Mouse (Mus musculus): ENCODE measurements around the gene Ncapd3.

Ncapd3 gene

GRCm38 (mm10) chr9:27122963-27123362, 93.0 kb downstream of the Ncapd3 start:
- no peak for DNase-seq (ENCODE audit: low spot score in 2 of 2)

- DNase-seq (ENCODE audit: low spot score in 2 of 2), result peak in 1 of 2 experiments; percentile 59
These were observed 94.0 kb downstream of the Ncapd3 start for GRCm38 (mm10) chr9:27123947-27124346.

- no peak for DNase-seq (ENCODE audit: low spot score in 2 of 2)
These were observed 95.5 kb downstream of the Ncapd3 start for GRCm38 (mm10) chr9:27125450-27125849.

DNA sequence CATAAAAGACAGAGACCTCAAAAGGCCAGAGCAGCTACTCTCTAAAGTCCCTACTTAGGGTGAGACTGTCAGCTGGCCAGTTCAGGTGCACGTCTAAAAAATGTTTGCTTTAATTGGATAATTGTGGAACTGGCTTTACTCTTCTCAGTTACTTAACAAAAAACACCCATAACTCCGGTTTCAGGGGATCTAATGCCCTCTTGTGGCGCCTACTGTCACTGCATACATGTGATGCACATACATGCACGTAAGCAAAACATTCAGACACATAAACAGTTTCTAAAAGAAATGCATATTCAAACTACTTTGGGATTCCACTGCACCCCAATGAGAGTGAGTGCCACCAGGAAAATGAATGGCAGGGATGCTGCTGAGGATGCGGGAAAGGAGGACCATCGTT, 96.6 kb downstream of the Ncapd3 start:
- no peak for DNase-seq (ENCODE audit: low spot score in 2 of 2)

GRCm38 (mm10) chr9:27128629-27129028, 98.7 kb downstream of the Ncapd3 start:
- no peak for DNase-seq (ENCODE audit: low spot score in 2 of 2)

DNA sequence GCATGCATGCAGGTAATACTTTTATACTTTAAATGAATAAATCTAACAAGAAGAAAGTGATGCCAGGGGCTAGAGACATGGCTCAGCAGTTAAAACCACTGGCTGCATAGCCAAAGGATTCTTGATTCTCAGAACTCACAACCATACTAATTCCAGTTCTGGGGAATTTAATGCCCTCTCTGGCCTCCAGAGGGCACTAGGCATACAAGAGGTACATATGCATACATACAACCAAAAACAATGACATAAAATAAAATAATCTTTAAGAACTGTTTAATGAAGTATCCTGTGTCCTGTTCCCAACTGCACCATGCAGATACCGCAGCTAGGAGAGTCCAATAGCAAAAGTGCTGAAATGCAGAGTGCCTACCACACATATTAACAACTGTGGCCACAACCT, 104.4 kb downstream of the Ncapd3 start:
- peak; percentile 42 to 77 for DNase-seq (ENCODE audit: low spot score in 2 of 2)

- no peak for DNase-seq (ENCODE audit: low spot score in 2 of 2)
These were observed 105.4 kb downstream of the Ncapd3 start for GRCm38 (mm10) chr9:27135372-27135771.

DNA sequence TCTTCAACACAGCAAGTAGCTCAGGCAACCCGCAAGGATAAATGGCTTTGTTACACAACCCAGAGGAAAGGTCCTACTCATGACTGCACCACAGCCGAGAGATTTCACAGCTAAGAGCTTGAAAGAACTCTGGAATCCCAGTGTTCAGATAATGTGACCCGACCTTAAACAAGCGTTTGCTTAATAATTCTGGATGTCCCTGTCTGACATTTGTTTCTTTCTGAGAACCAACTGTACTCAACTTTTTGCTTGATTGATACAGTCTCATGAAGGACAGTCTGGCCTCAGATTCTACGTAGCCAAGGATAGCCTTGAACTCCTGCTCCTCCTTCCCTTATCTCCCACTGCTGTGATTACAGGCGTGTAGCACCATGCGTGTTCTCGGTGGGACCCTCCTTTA, 106.7 kb downstream of the Ncapd3 start:
- DNase-seq (ENCODE audit: low spot score in 2 of 2), result no peak

DNA sequence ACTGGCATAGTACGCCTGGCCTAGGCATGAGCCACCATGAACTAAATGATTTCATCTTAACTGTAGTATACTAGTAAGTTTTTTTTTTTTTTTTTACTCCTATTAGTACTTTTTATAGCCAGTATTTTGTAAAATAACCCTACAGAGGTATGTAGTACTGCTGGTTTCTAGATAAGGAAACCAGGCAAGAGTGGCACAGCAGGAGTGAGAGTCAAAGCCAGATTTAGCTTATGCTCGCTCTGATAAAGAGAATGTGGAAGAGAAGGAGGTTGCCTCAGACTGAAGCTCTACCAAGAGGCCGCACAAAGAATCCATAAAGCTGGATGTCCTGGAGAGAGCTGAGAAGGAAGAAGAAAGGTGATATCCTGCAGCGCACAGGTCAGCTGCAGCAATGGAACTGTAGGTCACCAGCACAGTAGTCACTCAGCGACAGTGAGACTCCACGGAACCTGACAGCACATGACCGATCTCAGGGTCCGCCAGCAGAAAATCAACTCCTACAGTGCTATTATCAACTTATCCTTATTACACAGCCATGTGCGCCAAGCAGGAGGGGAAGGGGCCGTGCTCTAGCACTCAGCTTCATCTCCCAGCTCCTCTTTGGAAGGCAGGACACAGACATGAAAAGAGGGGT, 110.6 kb downstream of the Ncapd3 start:
- DNase-seq (ENCODE audit: low spot score in 2 of 2), result no peak

GRCm38 (mm10) chr9:27144271-27144840, 114.4 kb downstream of the Ncapd3 start:
- no peak for DNase-seq (ENCODE audit: low spot score in 2 of 2)

All from frontal cortex, postnatal 36 days (tissue).